Mouse (Mus musculus) right cerebral cortex, adult 18-20 months (tissue): ENCODE data around the gene Phf21b.
"Not testable (repeated sequence)": the region's sequence is repeated elsewhere in the genome, so short reads cannot be mapped to it uniquely, and the experiment has no call there.

Experiments
- DNase-seq: peaks from one replicate; pipeline ENCODE4 v3.0.0; 2022; ENCODE audit warnings: mixed read lengths

Phf21b gene

GRCm38 (mm10) chr15:84856006-84856995 is at the start of gene Phf21b:
Gene Phf21b (minus strand): TSS chr15:84856049.
- peak; percentile 91 for DNase-seq

DNA sequence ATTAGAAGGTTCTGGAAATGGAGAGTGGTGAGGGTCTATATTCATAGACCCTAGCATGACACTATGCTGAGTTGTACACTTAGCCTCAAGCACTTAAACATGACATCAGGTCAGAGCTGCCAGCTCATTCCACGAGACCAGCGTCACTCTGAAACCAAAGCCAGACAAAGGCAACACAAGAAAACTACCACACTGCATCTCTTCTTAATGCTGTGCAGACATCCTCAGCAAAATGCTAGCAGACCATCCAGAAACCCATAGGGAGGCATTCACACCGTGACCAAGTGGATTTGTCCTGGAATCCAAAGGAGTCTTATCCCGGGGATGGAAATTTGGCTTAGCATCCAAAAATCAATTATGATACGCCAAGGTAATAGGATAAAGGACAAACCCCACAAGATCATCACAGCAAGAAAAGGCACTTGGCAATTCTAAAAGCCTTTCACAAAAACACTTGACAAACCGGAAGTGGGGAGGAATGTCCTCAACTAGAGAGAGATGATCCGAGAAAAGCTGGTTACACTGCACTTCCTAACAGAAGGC is 48.1 kb upstream of the Phf21b start:
- DNase-seq, result no peak

DNA sequence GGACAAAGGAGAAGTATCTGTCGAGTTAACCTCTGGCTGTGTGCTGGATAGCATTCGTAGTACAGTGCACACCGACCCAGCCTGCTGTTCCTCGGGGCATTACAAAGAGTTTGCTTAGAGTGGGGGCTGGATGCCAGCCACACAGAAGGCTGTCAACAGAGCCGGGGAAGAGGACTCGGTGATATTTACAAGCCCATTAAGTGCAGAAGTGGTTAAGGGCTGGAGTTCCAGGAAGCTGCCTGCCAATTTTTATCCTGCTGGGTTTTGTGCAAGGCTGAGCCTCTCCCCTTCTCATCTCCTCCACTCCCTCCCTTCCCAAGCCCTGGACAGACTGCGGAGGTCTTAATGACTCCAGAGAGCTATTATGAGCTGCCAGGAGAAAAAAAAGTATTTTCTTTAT is 42.2 kb upstream of the Phf21b start:
- no peak for DNase-seq

DNA sequence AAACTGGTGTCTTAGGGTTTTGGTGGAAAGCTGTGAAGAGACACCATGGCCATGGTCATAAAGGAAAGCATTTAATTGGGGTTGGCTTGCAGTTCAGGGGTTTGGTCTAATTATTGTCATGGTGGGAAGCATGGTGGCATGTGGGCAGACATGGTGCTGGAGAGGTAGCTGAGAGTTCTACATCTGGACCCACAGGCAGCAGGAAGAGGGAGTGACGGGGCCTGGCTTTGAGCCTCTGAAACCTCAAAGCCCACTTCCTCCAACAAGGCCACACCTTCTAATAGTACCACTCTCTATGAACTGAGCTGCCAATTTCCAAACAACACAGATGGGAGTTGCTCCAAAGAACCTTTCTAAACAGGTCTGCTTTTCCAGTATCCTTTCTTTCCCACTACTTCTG is 40.8 kb upstream of the Phf21b start:
- no peak for DNase-seq

DNA sequence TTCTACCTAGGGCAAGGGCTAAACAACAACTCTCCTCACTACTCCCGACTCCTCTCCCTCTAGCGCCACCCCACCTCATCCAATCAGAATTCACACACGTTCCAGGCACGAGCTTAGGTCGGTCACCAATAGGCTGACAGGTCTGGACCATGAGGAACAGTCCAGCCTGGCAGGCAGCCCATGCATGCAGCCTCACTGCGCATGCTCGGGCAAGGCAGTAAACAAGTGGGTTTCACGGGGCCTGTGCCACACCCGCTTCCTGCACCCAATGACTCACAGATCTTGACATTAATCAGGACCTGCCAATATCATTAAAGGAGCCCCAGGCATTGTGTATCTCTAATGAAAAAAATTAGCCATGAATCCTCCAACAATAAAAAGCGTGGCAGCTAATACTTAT is 40.4 kb upstream of the Phf21b start:
- DNase-seq, result not testable (repeated sequence)

DNA sequence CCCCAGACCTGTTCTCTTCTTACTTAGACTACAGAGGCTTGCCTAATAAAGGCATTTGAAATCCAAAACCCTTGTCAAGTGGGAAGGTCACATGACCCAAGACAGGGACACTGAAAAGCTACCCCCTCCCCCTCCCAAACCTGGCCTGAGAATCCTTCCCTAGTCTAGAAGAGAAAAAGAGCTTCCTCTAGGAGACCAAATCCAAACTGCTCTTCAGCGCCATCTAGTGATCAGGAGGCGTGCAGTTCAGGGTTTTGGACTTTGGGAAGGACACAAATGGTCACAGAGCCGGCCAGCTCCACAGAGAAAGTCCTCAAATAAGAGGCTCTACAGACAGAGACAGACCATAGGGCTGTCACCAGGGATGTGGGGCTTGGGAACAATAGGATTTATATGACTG is 35.8 kb upstream of the Phf21b start:
- DNase-seq, result peak; percentile 67

DNA sequence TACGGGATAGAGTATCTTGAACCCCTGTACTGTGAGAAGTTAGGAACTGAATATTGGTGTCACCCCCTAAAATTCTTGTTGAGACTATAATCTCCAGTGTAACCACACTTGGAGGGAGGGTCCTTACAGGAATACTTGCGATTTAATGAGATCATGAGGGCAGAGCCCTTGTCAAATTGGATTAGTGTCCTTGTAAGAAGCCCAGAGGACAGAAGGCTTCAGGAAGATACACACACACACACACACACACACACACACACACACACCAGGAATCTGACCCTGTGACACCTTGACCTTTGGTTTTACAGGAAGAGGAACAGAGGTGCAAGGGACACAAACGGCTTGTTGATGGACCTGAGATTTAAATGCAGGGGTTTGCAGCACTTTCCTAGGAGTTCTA is 35.4 kb upstream of the Phf21b start:
- DNase-seq, result no peak

DNA sequence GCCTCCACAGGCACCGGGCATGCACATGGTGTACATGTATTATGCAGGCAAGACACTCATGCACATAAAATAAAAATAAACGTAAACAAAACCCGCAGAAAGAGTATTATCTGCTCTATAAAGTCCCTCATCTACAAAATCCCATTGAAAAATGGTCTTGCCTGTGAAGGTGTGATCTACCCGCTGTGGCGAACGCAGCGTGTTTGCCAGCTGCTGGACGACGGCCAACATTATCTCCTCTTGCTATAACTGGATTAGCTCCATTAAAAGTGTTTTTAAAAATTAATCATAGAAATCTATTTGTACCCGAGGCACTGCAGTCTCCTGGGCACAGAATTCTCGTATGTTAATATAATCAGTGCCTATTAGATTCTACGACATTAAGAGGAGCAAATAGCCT is 32.2 kb upstream of the Phf21b start:
- DNase-seq, result no peak

- DNase-seq, result peak; percentile 77
Observed at GRCm38 (mm10) chr15:84877029-84877815, 21.4 kb upstream of the Phf21b start.

GRCm38 (mm10) chr15:84873867-84874266 is 18.0 kb upstream of the Phf21b start:
- DNase-seq, result peak; percentile 66

- DNase-seq, result peak; percentile 28
Observed at GRCm38 (mm10) chr15:84873079-84873478, 17.2 kb upstream of the Phf21b start.

- DNase-seq, result no peak
Observed at GRCm38 (mm10) chr15:84871802-84872201, 16.0 kb upstream of the Phf21b start.

- DNase-seq, result peak; percentile 51
Observed at GRCm38 (mm10) chr15:84861911-84862310, 6.1 kb upstream of the Phf21b start.

GRCm38 (mm10) chr15:84857623-84858022 is 1.8 kb upstream of the Phf21b start:
- no peak for DNase-seq

DNA sequence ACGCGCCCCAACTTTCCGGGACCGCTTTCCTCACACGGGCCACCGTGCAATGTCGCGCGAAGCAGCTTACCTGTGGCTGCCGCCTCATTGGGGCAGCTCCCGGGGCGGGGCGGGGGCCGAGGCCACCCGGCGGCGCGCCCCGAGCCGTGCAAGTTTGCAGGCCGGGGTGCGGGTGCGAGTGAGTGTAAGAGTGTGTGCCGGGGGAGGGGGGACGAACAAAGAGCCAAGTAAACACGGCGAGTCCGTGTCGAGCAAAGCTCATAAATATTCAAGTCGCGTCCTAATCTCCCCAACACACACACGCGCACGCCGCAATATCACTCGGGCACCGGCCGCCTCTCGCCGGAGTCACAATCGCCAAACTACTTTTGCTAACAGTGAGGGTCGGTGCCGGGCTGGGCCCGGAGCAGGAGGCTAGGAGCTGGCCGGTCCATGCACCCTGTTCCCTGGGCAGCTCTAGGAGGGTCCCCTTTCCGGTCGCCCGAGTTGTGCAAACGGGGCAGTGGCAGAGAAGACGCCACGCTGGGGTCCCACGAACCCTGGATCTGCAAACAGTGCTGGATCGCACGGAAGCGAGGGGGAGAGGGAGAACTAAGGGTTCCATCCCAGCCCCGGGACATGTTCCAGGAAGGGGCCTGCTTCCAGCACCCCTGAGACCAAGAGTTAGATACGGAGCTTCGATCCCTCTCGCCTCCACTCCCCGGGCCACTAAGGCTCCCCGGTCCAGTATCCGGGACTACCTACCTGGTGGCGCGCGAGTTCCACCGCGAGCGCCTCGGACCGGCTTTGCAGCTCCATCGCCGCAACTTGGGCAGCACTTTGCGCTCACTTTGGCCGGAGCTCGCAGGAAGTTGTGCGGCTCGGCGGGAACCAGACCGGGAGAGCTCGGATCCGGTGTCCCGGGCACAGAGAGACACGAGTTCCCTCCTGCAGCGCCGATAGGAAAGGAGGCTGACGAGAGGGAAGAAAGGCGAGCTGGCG is 638 bp downstream of the Phf21b start:
- DNase-seq, result peak; percentile 51

DNA sequence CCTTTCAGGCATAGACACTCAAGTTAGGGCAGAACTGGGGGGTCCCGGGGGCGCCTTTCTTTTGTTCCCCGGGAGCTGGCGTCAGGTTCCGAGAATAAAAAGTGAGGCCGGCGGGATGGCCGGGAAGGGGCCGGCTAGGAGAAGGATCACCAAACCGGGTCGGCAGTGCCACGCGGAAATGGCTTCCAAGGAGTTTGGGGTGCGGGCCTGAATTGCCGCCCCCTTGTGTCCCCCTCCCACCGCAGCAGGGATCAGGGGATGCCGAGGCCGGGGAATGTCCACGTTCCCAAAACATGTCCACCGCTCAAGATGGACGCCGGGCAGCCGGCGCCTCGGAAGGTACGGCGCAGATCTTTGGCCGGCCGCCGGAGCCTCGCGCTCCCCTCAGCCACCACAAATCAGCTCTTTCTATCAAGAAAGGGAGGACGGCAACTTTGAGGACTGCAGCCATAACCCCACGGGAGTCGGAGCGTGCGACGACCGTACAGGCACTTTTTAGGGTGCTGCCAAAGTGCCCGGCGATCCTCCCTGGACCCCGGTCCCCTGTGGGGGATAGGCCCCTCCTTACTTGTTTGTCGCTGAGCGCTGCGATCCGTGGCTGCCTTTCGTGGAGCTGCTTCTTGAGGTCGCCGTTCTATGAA is 1.6 kb downstream of the Phf21b start:
- DNase-seq, result peak; percentile 17

- DNase-seq, result peak; percentile 74
Observed at GRCm38 (mm10) chr15:84853261-84854137, 2.4 kb downstream of the Phf21b start.

GRCm38 (mm10) chr15:84852457-84853070 is 3.3 kb downstream of the Phf21b start:
- DNase-seq, result peak; percentile 31

DNA sequence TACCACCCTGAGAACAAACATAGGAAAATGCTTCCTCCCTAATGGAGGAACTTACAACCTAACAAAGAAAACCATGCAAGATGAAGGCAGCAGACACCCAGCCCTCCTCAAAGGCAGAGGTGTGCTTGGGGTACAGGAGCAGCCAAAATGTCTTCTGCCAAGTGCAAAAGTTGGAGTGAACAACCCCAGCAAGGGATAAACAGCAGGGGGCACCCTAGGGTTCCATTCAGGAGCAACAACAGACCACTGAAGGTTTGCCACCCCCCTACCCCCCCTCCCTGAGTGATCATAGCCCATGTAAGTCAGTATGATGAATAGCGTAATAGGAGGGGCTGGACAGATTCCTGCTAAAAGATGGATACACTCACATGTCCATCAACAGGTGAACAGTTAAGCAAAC is 5.5 kb downstream of the Phf21b start:
- DNase-seq, result no peak

- no peak for DNase-seq
Observed at GRCm38 (mm10) chr15:84846216-84846615, 9.6 kb downstream of the Phf21b start.
